Mouse (Mus musculus) olfactory bulb, adult 2 months (tissue): ENCODE measurements around the gene Gsap.

Experiments used
- CTCF ChIP-seq: fragments of 200-500 bp; IDR thresholded peaks from 2 replicates; pipeline ENCODE4 v1.5.1; 2012; ENCODE audit warnings: low read depth, mild to moderate bottlenecking, low read length, moderate library complexity; ENCODE audit not compliant: insufficient read depth
- POLR2A ChIP-seq: fragments of 200-500 bp; IDR thresholded peaks from 2 replicates; pipeline ENCODE4 v1.6.1; 2012; ENCODE audit warnings: mild to moderate bottlenecking, low read depth, low read length, moderate library complexity; ENCODE audit not compliant: insufficient read depth

DNA sequence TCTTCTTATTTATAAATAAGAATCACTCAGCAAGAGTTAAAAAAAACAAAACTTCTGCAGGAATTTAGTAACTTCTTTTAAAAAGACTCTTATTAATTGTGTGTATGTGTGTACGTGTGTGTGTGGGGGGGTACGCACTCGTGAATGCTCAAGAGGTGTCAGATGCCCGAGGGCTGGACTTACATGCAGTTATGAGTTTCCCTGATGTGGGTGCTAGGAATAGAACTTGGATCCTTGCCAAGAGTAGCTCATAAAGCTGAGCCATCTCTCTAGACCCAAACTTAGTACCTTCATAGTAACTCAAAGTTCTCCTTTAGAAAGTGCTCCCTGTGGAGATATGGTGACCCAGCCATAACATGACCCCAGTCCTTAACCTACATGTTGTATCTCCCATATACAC is 20.0 kb downstream of the Gsap start:
- no peak for TF ChIP-seq CTCF
- TF ChIP-seq POLR2A: no peak
